Mouse (Mus musculus) spleen, adult 2 months (tissue): ENCODE measurements around the gene E130114P18Rik.

ENCODE experiments used
- CTCF ChIP-seq: fragments of 200-500 bp; IDR thresholded peaks from 2 replicates; pipeline ENCODE4 v1.5.1; 2011; ENCODE audit warnings: mild to moderate bottlenecking, inconsistent platforms; ENCODE audit not compliant: insufficient read depth, insufficient read length, insufficient replicate concordance; ENCODE audit errors: extremely low read depth
- POLR2A ChIP-seq: fragments of 200-500 bp; IDR thresholded peaks from 2 replicates; pipeline ENCODE4 v1.6.1; 2011; ENCODE audit warnings: low read depth, low read length, inconsistent platforms

- TF ChIP-seq CTCF (peak; percentile 77), POLR2A (no peak)
Measured at GRCm38 (mm10) chr4:97745296-97746105, 32.4 kb downstream of the E130114P18Rik start.
